Mouse (Mus musculus) MEL (cell line): ENCODE measurements at regions not wholly inside any gene's neighbourhood (a gene's known extent, or its start where the extent isn't known, plus 50 kb on each side); places are given as distances from the start of the nearest gene placed in this dataset.

Experiments used
- CTCF ChIP-seq, 3 experiments: IDR thresholded peaks in 2 of 3; conservative IDR thresholded peaks in 1 of 3; 2 replicates each; pipeline ENCODE4 v1.5.1; 2011 to 2012; ENCODE audit warnings: low read length in 3 of 3, low read depth in 2 of 3, mild to moderate bottlenecking in 2 of 3, improper control_type of control experiment in 1 of 3, inconsistent platforms in 1 of 3, mixed read lengths in 1 of 3, moderate library complexity in 1 of 3; ENCODE audit not compliant: control insufficient read depth in 1 of 3, insufficient read depth in 1 of 3, poor library complexity in 1 of 3, severe bottlenecking in 1 of 3
- ETS1 ChIP-seq: IDR thresholded peaks from 2 replicates; pipeline ENCODE4 v1.6.1; 2012; ENCODE audit warnings: low read depth, mild to moderate bottlenecking, inconsistent platforms, low read length, improper control_type of control experiment, moderate library complexity
- MYC ChIP-seq: IDR thresholded peaks from 2 replicates; pipeline ENCODE4 v1.6.1; 2011; ENCODE audit warnings: low read depth, mild to moderate bottlenecking, low read length, improper control_type of control experiment, moderate library complexity
- POLR2A ChIP-seq, 2 experiments: IDR thresholded peaks; 2 replicates each; pipeline ENCODE4 v1.6.1; 2011 to 2012; ENCODE audit warnings: low read length in 2 of 2, mild to moderate bottlenecking in 2 of 2, control low read depth in 1 of 2, improper control_type of control experiment in 1 of 2, low read depth in 1 of 2, moderate library complexity in 1 of 2; ENCODE audit not compliant: control insufficient read depth in 1 of 2, insufficient read depth in 1 of 2, poor library complexity in 1 of 2

DNA sequence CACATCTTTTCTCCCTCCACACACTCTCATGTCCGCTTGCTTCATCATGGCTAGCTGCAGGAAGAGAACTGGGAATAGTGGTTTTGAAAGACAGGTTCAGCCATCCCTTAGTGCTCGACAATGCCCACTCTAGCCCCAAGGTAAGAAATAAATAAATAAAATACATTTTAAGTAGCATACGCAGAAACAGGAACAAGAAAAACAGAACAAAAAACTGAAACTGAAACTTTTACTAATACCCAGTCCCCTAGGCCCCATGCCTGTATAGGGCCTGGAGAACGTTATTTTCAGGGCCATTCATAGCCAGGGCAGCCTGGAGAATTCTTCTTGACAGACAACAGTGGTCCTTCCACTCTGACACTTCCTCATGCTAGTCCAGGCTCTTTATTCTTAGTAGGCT, 216.4 kb upstream of the Hes1 start:
- TF ChIP-seq CTCF (IDR thresholded peaks at IDR 0.05 in 2 of 3, conservative IDR thresholded peaks at IDR 0.05 in 1 of 3; ENCODE audit: control insufficient read depth in 1 of 3, insufficient read depth in 1 of 3, low read depth in 2 of 3, low read length in 3 of 3, poor library complexity in 1 of 3, severe bottlenecking in 1 of 3): no peak
- TF ChIP-seq POLR2A (IDR thresholded peaks at IDR 0.05; ENCODE audit: control insufficient read depth in 1 of 2, insufficient read depth in 1 of 2, low read depth in 1 of 2, low read length in 2 of 2, poor library complexity in 1 of 2): no peak
- no peak for TF ChIP-seq MYC
- TF ChIP-seq ETS1: peak; percentile 67
